Mouse (Mus musculus): Measurements from ENCODE around the gene Bet1l. TPM values are rescaled to one million over a fixed set of nuclear protein-coding genes. Genes with fewer than 3 reads are reported as not detected.

Gene Bet1l
- total and polyA plus RNA-seq, 2 experiments from 2014 or later: 14.8 to 29.6 TPM

DNA sequence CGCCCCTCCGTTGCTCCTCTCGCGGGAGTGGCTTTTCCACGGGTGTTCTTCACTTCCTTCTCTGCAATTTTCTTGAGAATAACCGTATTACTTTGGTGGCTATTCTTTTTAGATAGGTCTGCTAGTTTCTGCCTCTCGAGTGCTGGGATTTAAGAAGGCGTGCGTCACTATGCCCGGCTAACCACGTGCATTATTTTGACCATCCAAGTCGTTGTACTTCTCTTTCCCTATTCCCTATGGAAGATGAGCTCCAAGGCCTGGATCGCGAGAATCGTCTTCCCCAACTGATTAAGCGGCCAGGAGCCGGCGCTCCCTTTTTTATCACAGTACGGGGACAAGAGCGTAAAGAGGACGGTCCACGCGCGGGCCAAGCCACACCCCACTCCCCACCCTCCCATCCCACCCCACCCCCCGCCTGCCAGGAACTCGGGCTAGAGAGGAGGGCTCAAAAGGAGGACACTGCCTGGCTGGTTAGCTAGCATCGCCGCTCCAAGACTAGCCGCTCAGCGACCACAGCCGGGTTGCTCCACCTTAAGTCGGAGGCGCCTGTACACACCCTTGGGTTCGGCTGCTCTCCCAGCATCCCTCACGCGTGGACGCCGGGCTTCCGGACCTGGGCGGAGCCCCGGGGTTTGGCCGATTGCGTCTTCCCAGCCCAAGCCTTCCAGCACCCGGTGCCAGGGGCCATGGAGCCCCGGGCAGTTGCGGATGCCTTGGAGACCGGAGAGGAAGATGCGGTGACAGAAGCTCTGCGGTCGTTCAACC is 410 bp downstream of the Bet1l start, which contains the start of gene Ric8a:
TSS of gene Ric8a (plus strand) at position 173 of the 765 bp plus-strand sequence.
- H3K4me3 ChIP-seq (ENCODE audit: low read depth, low read length): peak within 1 kb of the TSS; percentile 91
- ATAC-seq (ENCODE audit: insufficient read depth, low read depth) (peak; percentile 84), DNase-seq (ENCODE audit: low spot score) (peak; percentile 76)
- peak within 1 kb of the TSS; percentile 96 for H3K9ac ChIP-seq (replicated peaks; ENCODE audit: low read depth, low read length)
- no peaks in the 10 kb centered on the region for H3K27me3 ChIP-seq (ENCODE audit: control insufficient read depth, insufficient read depth, low read length)
- no peaks in the 10 kb centered on the region for H3K9me3 ChIP-seq (replicated peaks; ENCODE audit: control insufficient read depth, low read length)
- TF ChIP-seq EP300 (IDR thresholded peaks at IDR 0.05; ENCODE audit: low read depth) (no peak), CTCF (IDR thresholded peaks at IDR 0.05; ENCODE audit: low read depth) (no peak)
- H3K4me2 ChIP-seq (ENCODE audit: low read depth, low read length): peak within 1 kb of the TSS; percentile 80
- peaks cover 62% of the 10 kb centered on the region for H3K36me3 ChIP-seq (replicated peaks; ENCODE audit: control insufficient read depth, insufficient read depth, low read length)
- 1% methylated on average over 50 of the region's 50 CpGs for WGBS
- peak within 1 kb of the TSS; percentile 92 for H3K27ac ChIP-seq (ENCODE audit: low read depth)
- peaks cover 20% of the 10 kb centered on the region for H3K4me1 ChIP-seq (ENCODE audit: control insufficient read depth, insufficient read depth)

DNA sequence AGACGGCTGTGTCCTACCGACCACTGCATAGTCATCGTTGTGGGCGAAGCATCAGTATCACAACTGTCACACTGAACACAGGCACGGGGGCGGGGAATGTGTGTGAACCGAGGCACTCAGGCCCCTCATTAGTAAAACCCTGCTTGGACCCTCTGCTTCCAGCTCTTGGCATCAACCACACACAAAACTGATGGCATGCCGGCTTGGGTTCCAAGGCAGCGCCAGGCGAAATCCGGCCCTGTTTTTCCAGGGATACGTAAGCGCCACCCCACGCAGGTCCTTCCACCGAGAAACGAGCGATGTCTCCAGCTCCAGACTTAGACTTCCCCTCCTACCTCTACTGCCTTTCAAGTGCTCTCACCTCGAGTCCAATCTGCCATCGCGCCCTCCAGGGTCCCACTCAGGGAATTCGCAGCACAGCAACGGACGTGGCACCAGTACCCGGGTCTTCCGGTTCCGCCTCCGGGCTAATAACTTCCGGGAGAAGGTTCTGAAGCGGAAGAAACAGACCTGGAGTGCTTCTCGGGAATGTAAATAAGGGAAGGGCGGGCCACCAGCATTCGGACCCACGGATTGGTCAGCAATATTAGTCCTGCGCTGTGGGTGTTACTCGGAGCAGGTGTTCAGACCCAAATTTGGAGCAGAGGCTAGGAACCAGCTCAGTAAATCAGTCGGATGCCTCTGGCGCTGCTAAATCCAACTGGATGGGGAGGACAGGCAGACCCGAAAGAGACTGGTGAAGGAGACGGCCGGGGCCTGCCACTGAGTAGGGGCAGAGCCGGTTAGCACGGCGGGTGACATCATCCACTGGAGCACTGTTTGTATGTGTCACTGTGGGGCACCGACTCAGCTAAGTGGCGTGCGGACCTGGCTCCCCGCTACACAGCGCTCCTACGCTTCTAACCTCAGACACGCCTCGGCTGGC is 1.3 kb downstream of the Bet1l start, which contains the start of gene Gm45785:
TSS of gene Gm45785 (minus strand) at position 472 of the 925 bp plus-strand sequence.
- H3K4me2 ChIP-seq (ENCODE audit: low read depth, low read length): peak within 1 kb of the TSS; percentile 80
- TF ChIP-seq CTCF (IDR thresholded peaks at IDR 0.05; ENCODE audit: low read depth): no peak
- TF ChIP-seq EP300 (IDR thresholded peaks at IDR 0.05; ENCODE audit: low read depth): 0 out of 2 replicates have a peak, but pooled peaks have one; percentile 51
- under 1% methylated on average over 51 of the region's 51 CpGs for WGBS
- peak within 1 kb of the TSS; percentile 91 for H3K4me3 ChIP-seq (ENCODE audit: low read depth, low read length)
- H3K4me1 ChIP-seq (ENCODE audit: control insufficient read depth, insufficient read depth): peaks cover 20% of the 10 kb centered on the region
- peaks cover 60% of the 10 kb centered on the region for H3K36me3 ChIP-seq (replicated peaks; ENCODE audit: control insufficient read depth, insufficient read depth, low read length)
- peak; percentile 80 for ATAC-seq (ENCODE audit: insufficient read depth, low read depth)
- peak within 1 kb of the TSS; percentile 96 for H3K9ac ChIP-seq (replicated peaks; ENCODE audit: low read depth, low read length)
- peak within 1 kb of the TSS; percentile 92 for H3K27ac ChIP-seq (ENCODE audit: low read depth)
- H3K27me3 ChIP-seq (ENCODE audit: control insufficient read depth, insufficient read depth, low read length): no peaks in the 10 kb centered on the region
- H3K9me3 ChIP-seq (replicated peaks; ENCODE audit: control insufficient read depth, low read length): no peaks in the 10 kb centered on the region
- peak; percentile 95 for DNase-seq (ENCODE audit: low spot score)

DNA sequence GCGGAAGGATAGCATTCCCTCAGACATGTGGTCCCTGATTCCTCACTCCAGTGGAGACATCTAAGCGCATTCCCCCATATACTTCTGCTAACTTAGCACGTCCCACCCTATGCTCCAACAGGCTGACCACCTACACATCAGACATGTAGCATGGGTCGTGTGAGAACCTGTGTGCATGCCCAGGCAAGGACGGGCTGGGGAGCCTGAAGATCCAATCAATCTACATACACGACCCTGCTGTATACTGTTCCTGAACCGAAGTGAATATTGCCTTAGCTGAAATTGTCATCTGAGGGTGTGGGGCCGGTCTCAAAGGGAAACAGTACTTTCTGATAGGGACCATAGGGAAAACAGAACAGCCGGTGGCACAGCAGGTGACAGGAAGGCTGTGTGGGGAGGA is 2.2 kb downstream of the Bet1l start:
- Histone ChIP-seq H3K27ac (ENCODE audit: low read depth) (0 out of 2 replicates have a peak overlapping the region, but pooled peaks have one; percentile 92), H3K9ac (replicated peaks; ENCODE audit: low read depth, low read length) (peak overlapping the region; percentile 96), H3K36me3 (replicated peaks; ENCODE audit: control insufficient read depth, insufficient read depth, low read length) (peaks cover 51% of the 10 kb centered on the region), H3K9me3 (replicated peaks; ENCODE audit: control insufficient read depth, low read length) (no peaks in the 10 kb centered on the region), H3K4me2 (ENCODE audit: low read depth, low read length) (peak overlapping the region; percentile 80), H3K27me3 (ENCODE audit: control insufficient read depth, insufficient read depth, low read length) (no peaks in the 10 kb centered on the region), H3K4me3 (ENCODE audit: low read depth, low read length) (peak overlapping the region; percentile 91), H3K4me1 (ENCODE audit: control insufficient read depth, insufficient read depth) (peaks cover 20% of the 10 kb centered on the region)
- DNase-seq (ENCODE audit: low spot score): no peak
- WGBS: 64% methylated on average over 9 of the region's 9 CpGs
- TF ChIP-seq EP300 (IDR thresholded peaks at IDR 0.05; ENCODE audit: low read depth): no peak
- TF ChIP-seq CTCF (IDR thresholded peaks at IDR 0.05; ENCODE audit: low read depth): no peak
- no peak for ATAC-seq (ENCODE audit: insufficient read depth, low read depth)

DNA sequence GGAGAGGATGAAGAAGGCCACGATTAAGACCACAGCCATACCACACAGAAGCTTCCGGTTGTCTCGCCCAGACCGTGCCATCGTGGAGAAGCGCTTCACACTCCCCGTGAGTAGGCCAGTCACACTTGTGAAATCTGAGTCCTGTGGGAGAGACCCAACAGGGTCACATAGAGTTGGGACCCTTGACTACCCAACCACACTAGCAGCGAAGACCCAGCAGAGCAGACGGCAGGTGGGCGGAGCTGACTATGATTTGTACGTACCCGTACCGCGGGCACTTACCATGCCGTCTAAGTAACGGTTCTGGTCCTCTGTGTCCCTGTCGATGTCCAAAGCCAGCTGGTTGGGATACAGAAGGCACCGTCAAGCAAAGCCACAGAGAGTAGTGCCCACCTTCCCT is 2.9 kb downstream of the Bet1l start:
- no peaks in the 10 kb centered on the region for H3K27me3 ChIP-seq (ENCODE audit: control insufficient read depth, insufficient read depth, low read length)
- DNase-seq (ENCODE audit: low spot score) (no peak), ATAC-seq (ENCODE audit: insufficient read depth, low read depth) (no peak)
- no peak overlapping the region for H3K9ac ChIP-seq (replicated peaks; ENCODE audit: low read depth, low read length)
- no peak overlapping the region for H3K27ac ChIP-seq (ENCODE audit: low read depth)
- H3K4me3 ChIP-seq (ENCODE audit: low read depth, low read length): no peak overlapping the region
- peaks cover 20% of the 10 kb centered on the region for H3K4me1 ChIP-seq (ENCODE audit: control insufficient read depth, insufficient read depth)
- H3K4me2 ChIP-seq (ENCODE audit: low read depth, low read length): no peak overlapping the region
- no peak for TF ChIP-seq CTCF (IDR thresholded peaks at IDR 0.05; ENCODE audit: low read depth)
- no peak for TF ChIP-seq EP300 (IDR thresholded peaks at IDR 0.05; ENCODE audit: low read depth)
- no peaks in the 10 kb centered on the region for H3K9me3 ChIP-seq (replicated peaks; ENCODE audit: control insufficient read depth, low read length)
- WGBS: 92% methylated on average over 18 of the region's 18 CpGs
- peaks cover 45% of the 10 kb centered on the region for H3K36me3 ChIP-seq (replicated peaks; ENCODE audit: control insufficient read depth, insufficient read depth, low read length)

DNA sequence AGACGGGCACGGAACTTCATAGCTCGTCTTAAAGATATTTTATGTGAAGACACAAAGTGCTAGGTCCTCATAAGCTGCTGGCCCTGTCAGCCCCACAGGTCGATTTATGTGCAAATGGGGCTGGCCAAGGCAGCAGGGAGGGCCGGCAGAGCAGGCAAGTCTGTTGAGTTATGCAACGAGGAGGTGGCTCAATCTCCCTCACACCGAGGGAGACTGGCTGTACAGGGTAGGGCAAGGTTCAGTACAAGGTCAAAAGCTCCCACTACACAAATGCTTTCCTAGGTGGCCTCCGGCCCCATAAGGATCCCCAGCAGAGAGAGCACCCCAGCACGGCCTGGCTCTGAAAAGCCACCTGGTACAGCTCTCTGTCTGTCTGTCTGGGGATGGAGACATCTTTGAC is 4.0 kb downstream of the Bet1l start:
- ATAC-seq (ENCODE audit: insufficient read depth, low read depth) (no peak), DNase-seq (ENCODE audit: low spot score) (no peak)
- no peak overlapping the region for H3K4me2 ChIP-seq (ENCODE audit: low read depth, low read length)
- no peaks in the 10 kb centered on the region for H3K27me3 ChIP-seq (ENCODE audit: control insufficient read depth, insufficient read depth, low read length)
- no peaks in the 10 kb centered on the region for H3K9me3 ChIP-seq (replicated peaks; ENCODE audit: control insufficient read depth, low read length)
- TF ChIP-seq EP300 (IDR thresholded peaks at IDR 0.05; ENCODE audit: low read depth) (no peak), CTCF (IDR thresholded peaks at IDR 0.05; ENCODE audit: low read depth) (no peak)
- H3K9ac ChIP-seq (replicated peaks; ENCODE audit: low read depth, low read length): no peak overlapping the region
- H3K4me1 ChIP-seq (ENCODE audit: control insufficient read depth, insufficient read depth): peaks cover 17% of the 10 kb centered on the region
- no peak overlapping the region for H3K27ac ChIP-seq (ENCODE audit: low read depth)
- WGBS: 81% methylated on average over 9 of the region's 9 CpGs
- H3K36me3 ChIP-seq (replicated peaks; ENCODE audit: control insufficient read depth, insufficient read depth, low read length): peaks cover 37% of the 10 kb centered on the region
- H3K4me3 ChIP-seq (ENCODE audit: low read depth, low read length): no peak overlapping the region

Data from heart, postnatal 0 days (tissue).